Mouse (Mus musculus): ENCODE data around the gene Mapk8ip3.
A peak's percentile ranks its signal among the peaks of the same experiment; 100 is the strongest.

Mapk8ip3 gene

GRCm38 (mm10) chr17:24885356-24886133 lies 51.2 kb downstream of the Mapk8ip3 start:
- DNase-seq (ENCODE audit: low spot score), result no peak

GRCm38 (mm10) chr17:24884391-24884790 lies 52.4 kb downstream of the Mapk8ip3 start:
- DNase-seq (ENCODE audit: low spot score), result no peak

DNA sequence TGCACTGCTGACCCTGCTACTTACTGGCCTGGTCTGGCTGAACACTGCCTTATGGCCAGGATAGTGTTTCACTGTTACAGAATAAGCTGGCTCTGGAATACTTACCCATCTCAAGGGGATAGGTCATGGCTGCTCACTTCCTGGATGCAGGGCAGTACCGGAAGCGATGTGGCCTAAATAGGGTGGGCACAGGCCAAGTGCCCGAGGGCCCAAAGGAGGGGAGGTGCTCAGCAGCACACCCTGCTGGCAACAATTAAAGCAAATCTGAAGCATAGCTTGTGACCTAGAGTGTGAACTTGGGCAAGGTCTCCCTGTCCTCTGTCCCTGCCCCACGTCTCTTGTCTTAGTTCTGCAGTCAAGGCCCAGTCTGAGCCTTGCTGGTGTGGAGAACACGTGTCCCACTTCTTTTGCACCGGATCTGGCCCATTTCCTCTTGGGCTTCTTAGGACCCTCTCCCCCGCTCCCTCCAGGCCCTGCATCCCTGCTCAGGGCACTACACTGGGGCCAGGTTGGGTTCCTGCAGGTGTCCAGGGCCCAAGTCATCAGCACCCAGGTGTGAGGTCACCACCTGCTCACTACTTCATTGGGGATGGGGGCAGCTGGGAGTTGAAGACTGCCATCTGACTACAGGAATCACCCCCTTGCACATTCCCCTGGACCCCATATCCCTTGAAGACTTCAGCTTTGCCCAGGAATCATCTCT lies 54.9 kb downstream of the Mapk8ip3 start:
- DNase-seq (ENCODE audit: low spot score), result no peak

- DNase-seq (ENCODE audit: low spot score), result no peak
Observed at GRCm38 (mm10) chr17:24878531-24878930, 58.2 kb downstream of the Mapk8ip3 start.

DNA sequence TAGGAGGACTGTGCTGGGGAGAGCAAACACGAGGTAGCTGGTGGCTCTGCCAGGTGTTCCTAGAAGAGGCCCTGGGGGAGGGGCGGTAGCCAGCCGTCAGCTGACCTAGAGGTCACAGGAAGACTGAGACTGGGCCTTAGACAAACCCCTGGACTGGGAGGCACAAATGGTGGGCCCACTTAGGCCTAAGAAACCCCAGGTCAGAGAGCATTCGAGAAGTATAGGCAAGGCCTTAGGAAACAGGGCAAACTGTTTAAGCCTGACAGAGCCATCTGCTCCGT lies 58.7 kb downstream of the Mapk8ip3 start:
- DNase-seq (ENCODE audit: low spot score), result no peak

- no peak for DNase-seq (ENCODE audit: low spot score)
Observed at GRCm38 (mm10) chr17:24877336-24878116, 59.3 kb downstream of the Mapk8ip3 start.

DNA sequence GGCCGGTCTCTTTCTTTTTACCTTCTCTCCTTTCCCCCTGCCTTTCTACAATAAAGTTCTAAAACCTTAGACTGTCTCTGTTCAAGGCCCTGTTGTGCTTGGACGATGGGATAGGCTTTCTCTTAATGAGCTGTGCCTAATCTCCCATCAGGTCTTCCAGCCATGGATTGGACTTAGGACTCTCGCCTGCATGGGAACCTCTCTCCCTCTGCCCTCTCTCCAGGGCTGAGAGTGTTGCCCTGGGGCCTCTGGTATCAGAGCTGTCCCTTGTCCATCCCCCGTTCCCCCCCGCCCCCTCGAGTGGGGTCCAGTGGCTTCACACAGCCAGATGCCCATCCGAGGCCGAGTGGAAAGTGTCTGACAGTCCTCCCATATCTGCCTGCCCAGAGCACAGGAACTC lies 61.8 kb downstream of the Mapk8ip3 start:
- no peak for DNase-seq (ENCODE audit: low spot score)

GRCm38 (mm10) chr17:24874405-24874745 lies 62.4 kb downstream of the Mapk8ip3 start:
- no peak for DNase-seq (ENCODE audit: low spot score)

DNA sequence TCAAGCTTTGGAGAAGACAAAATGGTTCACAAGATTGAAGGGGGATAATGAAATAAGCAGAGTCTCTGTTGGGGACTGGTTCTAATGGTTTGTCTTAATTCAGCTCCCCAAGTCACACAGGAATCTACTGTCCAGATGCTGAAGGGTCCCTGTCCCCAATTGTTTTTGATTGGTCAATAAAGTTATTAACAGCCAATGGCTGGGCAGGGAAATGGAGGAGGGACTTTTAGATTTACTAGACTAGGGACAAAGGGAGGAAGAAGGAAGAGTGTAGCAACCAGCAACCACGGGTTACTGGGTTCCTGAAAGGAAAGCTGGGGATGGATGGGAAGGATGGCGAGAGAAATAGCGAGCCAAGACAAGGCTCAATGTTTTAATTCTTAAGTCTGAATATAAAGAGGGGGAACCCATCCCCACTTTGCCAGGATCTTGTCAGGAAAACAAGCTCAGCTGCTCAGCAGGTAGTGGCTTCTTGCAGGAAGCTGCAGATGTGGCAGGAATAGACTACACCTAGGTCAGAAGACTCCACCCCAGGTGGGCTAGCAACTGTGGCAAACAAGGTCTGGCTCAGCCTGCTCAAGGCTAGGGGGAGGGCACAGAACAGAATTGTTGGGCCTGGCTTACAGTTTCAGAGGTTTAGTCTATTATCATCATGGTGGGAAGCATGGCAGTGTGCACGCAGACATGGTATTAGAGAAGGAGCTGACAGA lies 62.9 kb downstream of the Mapk8ip3 start:
- no peak for DNase-seq (ENCODE audit: low spot score)

GRCm38 (mm10) chr17:24867914-24868313 lies 68.9 kb downstream of the Mapk8ip3 start:
- no peak for DNase-seq (ENCODE audit: low spot score)

DNA sequence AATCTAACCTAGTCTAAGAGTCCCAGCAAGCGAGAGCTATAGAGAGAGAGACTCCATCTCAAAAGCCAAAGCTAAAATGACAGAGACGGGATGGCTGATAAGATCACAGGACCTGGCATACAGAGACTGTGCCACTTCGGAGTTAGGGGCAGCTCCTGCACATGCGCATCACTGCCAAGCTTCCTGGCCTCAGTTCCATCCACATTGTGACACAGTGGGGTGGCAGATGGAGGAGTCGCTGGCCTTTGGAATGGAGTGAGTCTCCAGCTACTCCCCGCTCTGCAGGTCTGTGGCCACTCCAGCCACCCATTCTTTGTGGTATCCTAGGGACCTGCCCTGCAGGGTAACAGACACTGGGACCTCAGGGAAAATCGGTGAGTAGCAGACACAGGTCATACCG lies 71.0 kb downstream of the Mapk8ip3 start, which contains the start of gene Igfals:
Gene Igfals, plus strand, starts transcription at position 222 of the 400 bp plus-strand sequence.
- DNase-seq (ENCODE audit: low spot score), result no peak

GRCm38 (mm10) chr17:24861785-24862184 lies 75.0 kb downstream of the Mapk8ip3 start:
- no peak for DNase-seq (ENCODE audit: low spot score)

DNA sequence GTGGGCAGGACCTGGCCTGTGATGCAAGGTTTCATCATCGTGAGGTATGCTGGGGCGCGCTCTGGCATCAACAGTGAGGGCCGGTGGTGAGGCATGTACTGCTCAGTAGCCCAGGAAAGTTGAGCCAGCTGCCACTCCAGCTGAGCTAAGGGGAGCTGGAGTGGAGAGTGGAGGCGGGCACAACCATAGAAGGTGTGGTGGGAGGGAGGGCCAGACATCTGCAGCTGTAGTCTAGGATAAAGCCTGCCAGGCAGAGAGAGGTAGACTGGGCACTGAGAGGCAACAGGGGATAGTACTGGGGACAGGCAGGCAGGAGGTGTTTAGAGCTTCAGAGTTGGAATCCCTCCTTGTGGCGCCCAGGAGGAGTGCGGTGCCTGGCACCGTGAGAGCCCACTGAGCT lies 76.7 kb downstream of the Mapk8ip3 start:
- peak; percentile 51 for DNase-seq (ENCODE audit: low spot score)

DNA sequence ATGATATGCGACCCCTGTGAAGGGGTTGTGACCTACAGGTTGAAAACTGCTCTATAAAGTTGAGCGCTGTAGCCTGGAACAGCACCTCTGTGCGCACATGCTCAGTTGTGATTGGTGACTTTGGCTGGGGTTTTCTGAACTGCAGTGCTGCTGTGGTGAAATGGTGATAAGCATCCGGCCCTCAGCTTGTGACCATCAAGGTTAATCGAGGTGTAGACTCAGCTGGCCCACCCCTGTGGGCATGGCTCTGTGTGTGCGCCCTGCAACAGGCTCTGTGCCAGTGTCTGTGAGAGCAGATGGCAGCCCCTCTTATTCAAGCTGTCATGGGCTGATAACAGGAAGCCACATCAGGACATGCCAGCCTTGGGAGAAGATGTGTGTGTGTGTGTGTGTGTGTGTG lies 77.8 kb downstream of the Mapk8ip3 start:
- peak; percentile 77 for DNase-seq (ENCODE audit: low spot score)

DNA sequence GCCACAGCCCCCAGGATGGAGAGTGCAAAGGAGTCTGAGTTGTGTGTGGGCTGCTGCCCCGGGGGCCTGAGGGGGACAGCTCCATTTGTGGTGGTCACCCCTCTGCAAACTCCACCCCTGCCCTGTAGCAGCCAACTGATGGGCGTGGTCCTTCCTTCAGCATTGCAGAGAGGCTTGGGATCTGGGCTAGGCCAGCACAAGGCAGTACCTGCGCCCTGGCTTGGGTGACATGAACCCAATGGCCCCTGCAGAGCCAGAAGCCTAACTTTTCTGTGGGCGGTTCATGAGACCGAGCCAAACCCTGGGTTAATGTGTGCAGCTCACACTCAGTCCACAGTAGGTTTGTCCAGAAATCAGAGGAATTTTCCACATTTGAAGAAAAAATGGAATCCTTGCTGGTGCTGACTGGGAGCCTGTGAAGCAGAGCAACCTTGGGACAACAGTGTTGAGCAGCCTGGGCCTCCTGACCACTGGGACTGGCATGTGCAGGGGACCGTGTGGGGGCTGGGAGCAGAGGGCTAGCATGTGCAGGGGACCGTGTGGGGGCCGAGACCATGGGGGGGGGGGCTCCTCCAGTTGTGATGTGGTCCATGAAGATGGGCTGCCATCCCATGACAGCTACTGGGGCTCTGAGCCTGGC lies 78.8 kb downstream of the Mapk8ip3 start:
- no peak for DNase-seq (ENCODE audit: low spot score)

- no peak for DNase-seq (ENCODE audit: low spot score)
Observed at GRCm38 (mm10) chr17:24856589-24856988, 80.2 kb downstream of the Mapk8ip3 start.

GRCm38 (mm10) chr17:24855838-24856464 lies 80.8 kb downstream of the Mapk8ip3 start:
- DNase-seq (ENCODE audit: low spot score), result no peak

DNA sequence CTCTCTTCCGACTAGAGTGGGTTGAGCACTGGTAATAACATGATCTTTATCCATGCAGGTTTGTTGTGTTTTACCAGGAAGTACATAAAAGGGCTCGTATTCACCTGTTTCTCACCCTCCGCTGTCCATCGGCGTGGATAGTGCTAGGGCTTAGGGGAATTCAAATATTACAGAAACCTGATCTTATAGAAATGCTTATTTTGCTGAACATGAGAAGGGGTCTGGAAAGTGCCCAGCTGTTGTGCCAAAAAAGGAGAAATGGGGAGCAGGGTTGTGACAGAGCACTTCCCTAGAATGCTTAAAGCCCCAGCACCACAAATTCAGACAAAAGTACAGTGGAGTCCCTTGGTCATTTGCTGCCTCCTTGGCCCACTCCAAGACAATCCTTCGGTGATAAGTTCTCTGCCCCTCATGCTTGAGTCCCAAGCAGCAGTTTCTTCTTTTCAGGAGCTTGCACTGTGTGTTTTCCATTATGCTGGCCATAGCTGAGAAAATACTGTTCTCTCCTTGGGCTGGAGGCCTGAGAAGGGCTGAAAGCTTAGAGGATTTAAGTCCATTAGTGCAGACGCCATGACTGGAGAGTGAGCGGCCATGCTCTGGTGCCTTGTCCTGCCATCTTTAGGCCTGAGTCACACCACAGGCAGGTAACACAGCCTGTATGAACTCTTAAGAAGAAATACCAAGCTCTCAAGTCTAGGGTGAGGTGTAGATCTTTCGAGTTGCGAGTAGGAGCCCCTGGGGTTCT lies 85.2 kb downstream of the Mapk8ip3 start:
- no peak for DNase-seq (ENCODE audit: low spot score)

- DNase-seq (ENCODE audit: low spot score), result no peak
Observed at GRCm38 (mm10) chr17:24850773-24851127, 86.0 kb downstream of the Mapk8ip3 start.

DNA sequence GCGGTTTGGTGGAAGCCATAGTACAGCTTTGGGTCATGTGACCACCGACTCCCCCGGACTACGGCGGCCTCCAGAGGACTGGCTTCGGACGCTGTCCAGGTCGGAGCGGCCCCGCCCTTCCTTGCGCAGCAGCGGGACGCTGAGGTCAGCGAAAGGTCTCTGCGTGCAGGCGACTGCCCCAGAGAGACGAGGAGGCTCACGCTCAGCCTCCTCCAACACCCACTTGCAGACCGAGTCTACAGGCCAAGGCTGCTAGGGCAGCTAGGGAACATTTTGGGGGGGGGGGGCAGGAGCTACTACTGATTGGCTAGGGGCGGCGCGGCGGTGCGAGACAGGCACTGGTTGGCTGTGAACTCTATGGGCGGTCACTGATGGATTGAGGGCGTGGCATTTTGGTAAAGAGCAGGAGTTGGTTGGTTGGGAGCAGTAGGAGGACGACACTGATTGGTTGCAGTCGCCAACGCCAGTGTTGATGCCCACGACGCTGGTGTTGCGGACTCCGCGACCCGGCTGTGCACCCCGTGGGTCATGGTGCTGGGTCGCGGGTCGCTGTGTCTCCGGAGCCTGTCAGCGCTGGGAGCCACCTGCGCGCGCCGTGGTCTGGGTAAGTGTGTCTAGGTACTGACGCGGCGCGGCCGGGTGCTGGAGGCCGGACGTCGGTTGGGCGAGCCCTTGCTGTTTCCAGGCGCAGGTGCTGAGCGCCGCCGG lies 86.6 kb downstream of the Mapk8ip3 start, which contains the start of gene Fahd1:
Gene Fahd1, minus strand, starts transcription at position 300 of the 708 bp plus-strand sequence.
- peak; percentile 90 for DNase-seq (ENCODE audit: low spot score)

Data from spleen, adult 12 weeks (tissue).